Mouse (Mus musculus): ENCODE measurements at regions not wholly inside any gene's neighbourhood (a gene's known extent, or its start where the extent isn't known, plus 50 kb on each side); places are given as distances from the start of the nearest gene placed in this dataset.
A peak's percentile ranks its signal among the peaks of the same experiment; 100 is the strongest.

DNA sequence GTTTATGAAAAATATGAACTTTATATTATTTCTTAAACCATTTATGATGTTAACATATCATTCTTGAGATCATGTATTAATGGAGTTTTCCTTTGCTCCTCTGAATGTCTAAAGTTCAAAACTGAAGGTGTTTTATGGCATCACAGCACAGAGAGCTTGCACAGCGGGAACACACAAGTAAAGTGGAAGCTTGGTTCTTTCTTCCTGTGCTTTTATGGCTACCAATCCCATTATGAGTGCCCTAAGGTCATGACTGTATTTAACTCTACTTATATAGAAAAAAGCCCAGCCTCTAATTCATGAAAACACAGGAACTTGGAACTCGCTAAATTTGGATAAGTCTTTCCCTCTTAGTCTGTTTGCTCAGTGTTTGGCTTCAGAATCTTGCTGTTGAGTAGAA, 417.3 kb upstream of the Adamts5 start:
- no peaks in the 10 kb centered on the region for H3K4me1 ChIP-seq (ENCODE audit: control insufficient read depth, insufficient read depth, low read length)
- H3K4me3 ChIP-seq (replicated peaks; ENCODE audit: insufficient read depth, low read depth, low read length): no peak overlapping the region
- 93% methylated on average over 2 of the region's 2 CpGs for WGBS
- H3K27ac ChIP-seq (ENCODE audit: insufficient read depth, low read length): no peak overlapping the region
- no peak for DNase-seq
- H3K27me3 ChIP-seq (ENCODE audit: control insufficient read depth, insufficient read depth, low read length): no peaks in the 10 kb centered on the region
- no peak for TF ChIP-seq CTCF (IDR thresholded peaks at IDR 0.05; ENCODE audit: borderline replicate concordance, insufficient read depth, low read depth, low read length)
- no peak for TF ChIP-seq POLR2A (IDR thresholded peaks at IDR 0.05; ENCODE audit: borderline replicate concordance, insufficient read depth, low read length)

DNA sequence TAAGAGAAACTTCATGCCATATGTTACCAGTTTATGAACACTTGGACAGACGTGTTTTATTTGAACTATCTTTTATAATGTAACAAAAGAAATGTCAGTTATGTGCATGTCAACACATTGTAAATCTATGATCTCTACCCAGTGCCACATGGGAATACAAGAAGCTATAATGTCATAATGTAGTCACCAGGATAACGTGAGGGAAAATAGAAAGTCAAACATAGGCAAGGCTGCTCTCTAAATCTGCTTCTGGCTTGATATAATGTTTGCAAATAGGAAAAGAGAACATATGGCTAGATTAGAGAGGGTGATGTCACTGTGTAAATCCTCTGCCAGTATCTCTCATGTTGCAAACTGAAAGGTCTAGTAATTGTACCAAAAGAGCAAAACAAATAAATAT, 408.1 kb upstream of the Adamts5 start:
- peak in 1 of 2 experiments; percentile 64 for DNase-seq
- no peak for TF ChIP-seq CTCF (IDR thresholded peaks at IDR 0.05; ENCODE audit: borderline replicate concordance, insufficient read depth, low read depth, low read length)
- TF ChIP-seq POLR2A (IDR thresholded peaks at IDR 0.05; ENCODE audit: borderline replicate concordance, insufficient read depth, low read length): no peak
- Histone ChIP-seq H3K4me3 (replicated peaks; ENCODE audit: insufficient read depth, low read depth, low read length) (no peak overlapping the region), H3K27me3 (ENCODE audit: control insufficient read depth, insufficient read depth, low read length) (no peaks in the 10 kb centered on the region), H3K4me1 (ENCODE audit: control insufficient read depth, insufficient read depth, low read length) (peaks cover 3% of the 10 kb centered on the region; the same call in 1 of the 2 replicates), H3K27ac (ENCODE audit: insufficient read depth, low read length) (no peak overlapping the region)
- 32% methylated on average over 2 of the region's 2 CpGs for WGBS

DNA sequence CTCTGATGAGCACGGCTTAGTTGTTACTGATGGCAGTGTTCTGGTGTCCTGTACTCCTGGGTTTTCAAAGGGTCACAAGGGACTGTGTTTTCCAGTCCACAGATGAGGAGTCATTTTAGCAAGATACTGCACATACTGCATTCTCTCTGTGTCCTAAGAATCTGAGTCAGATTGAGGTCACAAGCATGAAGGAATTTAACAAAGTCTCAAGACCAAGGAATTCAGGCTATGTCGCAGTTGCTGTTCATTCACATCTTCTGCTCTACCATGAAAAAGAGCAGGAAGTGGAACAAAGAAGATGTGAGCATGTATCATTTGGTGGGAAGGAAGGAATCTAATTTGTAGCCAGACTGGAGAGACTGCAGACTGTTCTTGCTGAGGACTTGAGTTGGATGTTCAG, 402.2 kb upstream of the Adamts5 start:
- Histone ChIP-seq H3K27me3 (ENCODE audit: control insufficient read depth, insufficient read depth, low read length) (no peaks in the 10 kb centered on the region; the same call in 1 of the 2 replicates), H3K4me1 (ENCODE audit: control insufficient read depth, insufficient read depth, low read length) (no peaks in the 10 kb centered on the region), H3K4me3 (replicated peaks; ENCODE audit: insufficient read depth, low read depth, low read length) (no peak overlapping the region), H3K27ac (ENCODE audit: insufficient read depth, low read length) (no peak overlapping the region)
- 87% methylated on average over 2 of the region's 2 CpGs for WGBS
- TF ChIP-seq POLR2A (IDR thresholded peaks at IDR 0.05; ENCODE audit: borderline replicate concordance, insufficient read depth, low read length) (no peak), CTCF (IDR thresholded peaks at IDR 0.05; ENCODE audit: borderline replicate concordance, insufficient read depth, low read depth, low read length) (no peak)
- DNase-seq: no peak

DNA sequence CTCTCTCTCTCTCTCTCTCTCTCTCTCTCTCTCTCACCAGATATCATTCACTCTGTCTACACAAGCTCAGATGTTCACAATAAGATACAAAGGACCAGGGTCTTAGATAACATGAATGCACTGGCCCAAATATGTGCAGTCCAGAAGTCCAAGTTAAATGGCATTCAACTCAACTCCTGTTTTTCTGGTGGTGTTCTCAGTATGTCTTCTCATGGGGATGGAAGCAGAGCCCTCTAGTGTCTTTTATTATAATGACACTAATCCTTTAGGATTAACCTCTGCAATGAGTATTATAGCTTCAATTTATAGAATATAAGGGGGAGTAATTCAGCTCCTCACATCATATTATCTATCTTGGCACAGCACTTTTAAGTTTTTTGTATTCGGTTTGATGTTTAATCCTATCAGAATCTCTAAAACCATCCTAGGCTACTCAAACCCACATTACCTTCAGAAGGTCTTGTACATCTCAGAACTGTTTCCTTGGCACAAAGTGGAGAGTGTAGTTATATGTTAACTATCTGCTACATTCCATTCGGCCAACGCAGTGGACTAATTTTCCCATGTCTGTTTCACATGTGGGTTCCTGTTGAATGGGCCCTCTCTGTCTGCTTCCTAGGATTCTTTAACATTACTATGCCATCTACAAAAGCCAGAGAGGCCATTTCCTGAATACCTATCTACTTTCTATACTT, 401.0 kb upstream of the Adamts5 start:
- Histone ChIP-seq H3K4me1 (ENCODE audit: control insufficient read depth, insufficient read depth, low read length) (no peaks in the 10 kb centered on the region), H3K27ac (ENCODE audit: insufficient read depth, low read length) (no peak overlapping the region), H3K4me3 (replicated peaks; ENCODE audit: insufficient read depth, low read depth, low read length) (no peak overlapping the region), H3K27me3 (ENCODE audit: control insufficient read depth, insufficient read depth, low read length) (no peaks in the 10 kb centered on the region; the same call in 1 of the 2 replicates)
- TF ChIP-seq POLR2A (IDR thresholded peaks at IDR 0.05; ENCODE audit: borderline replicate concordance, insufficient read depth, low read length): no peak
- 65% methylated on average over 3 of the region's 3 CpGs for WGBS
- DNase-seq: no peak

DNA sequence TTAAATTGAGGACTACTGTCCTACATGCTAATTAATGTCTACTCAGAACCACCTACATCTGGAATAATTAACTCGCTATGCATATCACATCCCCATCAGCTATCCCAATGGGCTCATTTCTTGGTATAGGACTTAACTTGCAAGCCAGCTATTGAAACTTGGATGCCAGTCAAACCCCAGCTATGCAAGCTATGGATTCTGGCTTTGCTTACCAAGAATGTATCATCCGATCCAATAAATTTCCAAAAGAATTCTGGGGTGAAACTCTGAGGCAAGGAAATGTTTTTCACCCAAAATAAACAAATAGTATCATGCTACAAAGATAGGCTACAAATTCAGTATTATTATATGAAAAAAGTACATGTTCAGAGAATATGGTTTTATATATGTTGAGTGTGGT, 392.8 kb upstream of the Adamts5 start:
- Histone ChIP-seq H3K4me3 (replicated peaks; ENCODE audit: insufficient read depth, low read depth, low read length) (no peak overlapping the region), H3K4me1 (ENCODE audit: control insufficient read depth, insufficient read depth, low read length) (no peaks in the 10 kb centered on the region), H3K27me3 (ENCODE audit: control insufficient read depth, insufficient read depth, low read length) (no peaks in the 10 kb centered on the region), H3K27ac (ENCODE audit: insufficient read depth, low read length) (no peak overlapping the region)
- no peak for DNase-seq
- TF ChIP-seq CTCF (IDR thresholded peaks at IDR 0.05; ENCODE audit: borderline replicate concordance, insufficient read depth, low read depth, low read length): no peak
- no peak for TF ChIP-seq POLR2A (IDR thresholded peaks at IDR 0.05; ENCODE audit: borderline replicate concordance, insufficient read depth, low read length)
- WGBS: 78% methylated on average over 2 of the region's 2 CpGs

DNA sequence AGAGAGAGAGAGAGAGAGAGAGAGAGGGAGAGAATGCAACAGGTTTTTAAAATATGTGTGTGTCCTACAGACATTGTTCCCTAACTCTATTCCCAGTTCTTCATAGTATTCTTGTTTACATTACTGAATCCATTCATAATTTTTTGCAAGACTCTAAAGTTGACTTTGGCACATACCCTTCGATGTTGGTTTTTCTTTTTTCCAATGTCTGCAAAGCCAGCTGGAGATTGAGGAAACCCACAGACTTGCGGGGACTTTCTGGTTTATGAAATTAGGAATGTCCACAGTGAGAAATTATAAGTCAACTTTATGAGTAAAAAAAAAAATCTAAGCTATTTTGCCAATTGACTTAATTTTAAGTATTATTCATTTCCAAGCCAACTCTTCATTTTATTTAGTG, 379.7 kb upstream of the Adamts5 start:
- no peaks in the 10 kb centered on the region for H3K27me3 ChIP-seq (ENCODE audit: control insufficient read depth, insufficient read depth, low read length)
- no peak for TF ChIP-seq CTCF (IDR thresholded peaks at IDR 0.05; ENCODE audit: borderline replicate concordance, insufficient read depth, low read depth, low read length)
- no peak for TF ChIP-seq POLR2A (IDR thresholded peaks at IDR 0.05; ENCODE audit: borderline replicate concordance, insufficient read depth, low read length)
- no peak for DNase-seq
- no peak overlapping the region for H3K4me3 ChIP-seq (replicated peaks; ENCODE audit: insufficient read depth, low read depth, low read length)
- H3K27ac ChIP-seq (ENCODE audit: insufficient read depth, low read length): no peak overlapping the region
- 91% methylated on average over 2 of the region's 2 CpGs for WGBS
- no peaks in the 10 kb centered on the region for H3K4me1 ChIP-seq (ENCODE audit: control insufficient read depth, insufficient read depth, low read length)

DNA sequence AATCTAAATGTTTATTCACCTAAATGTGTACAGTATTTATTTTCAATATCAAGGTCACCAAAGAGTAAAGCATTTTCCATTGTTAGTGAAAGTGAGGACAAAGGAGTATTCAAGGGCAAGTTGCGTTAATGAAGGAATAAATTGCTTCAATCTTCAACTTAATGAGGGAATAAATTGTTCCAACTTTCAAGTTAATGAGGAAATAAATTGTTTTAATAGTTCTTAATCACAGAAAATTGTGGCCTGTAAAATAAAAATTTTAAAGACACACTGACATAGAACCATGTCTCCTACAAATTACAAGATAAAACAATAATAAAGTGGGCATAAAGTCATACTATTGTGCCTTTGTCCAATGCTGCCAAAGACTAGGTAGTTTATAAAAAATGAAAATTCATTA, 375.4 kb upstream of the Adamts5 start:
- WGBS: 92% methylated on average over 1 of the region's 1 CpGs
- Histone ChIP-seq H3K27ac (ENCODE audit: insufficient read depth, low read length) (no peak overlapping the region), H3K4me1 (ENCODE audit: control insufficient read depth, insufficient read depth, low read length) (no peaks in the 10 kb centered on the region), H3K4me3 (replicated peaks; ENCODE audit: insufficient read depth, low read depth, low read length) (no peak overlapping the region), H3K27me3 (ENCODE audit: control insufficient read depth, insufficient read depth, low read length) (no peaks in the 10 kb centered on the region)
- DNase-seq: no peak
- TF ChIP-seq CTCF (IDR thresholded peaks at IDR 0.05; ENCODE audit: borderline replicate concordance, insufficient read depth, low read depth, low read length): no peak
- no peak for TF ChIP-seq POLR2A (IDR thresholded peaks at IDR 0.05; ENCODE audit: borderline replicate concordance, insufficient read depth, low read length)

DNA sequence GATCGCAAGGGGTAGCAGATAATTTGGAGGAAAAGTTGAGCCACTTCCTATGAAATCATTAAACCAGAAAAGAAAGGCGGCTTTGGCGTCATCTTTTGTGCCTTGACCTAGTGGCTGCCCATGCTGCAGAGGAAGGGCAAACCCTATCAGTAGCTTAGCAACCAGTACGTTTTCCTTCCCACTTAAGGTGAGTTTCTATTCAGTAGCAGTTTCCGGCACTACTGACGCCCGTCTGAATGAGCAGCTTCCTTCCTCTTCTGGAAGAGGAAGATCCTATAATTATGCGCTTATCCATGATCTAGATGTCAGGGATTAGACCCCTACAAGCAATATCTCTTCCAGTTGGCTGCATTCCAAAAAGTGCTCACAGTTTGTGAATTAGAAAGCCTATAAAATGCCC, 360.0 kb upstream of the Adamts5 start:
- TF ChIP-seq POLR2A (IDR thresholded peaks at IDR 0.05; ENCODE audit: borderline replicate concordance, insufficient read depth, low read length) (no peak), CTCF (IDR thresholded peaks at IDR 0.05; ENCODE audit: borderline replicate concordance, insufficient read depth, low read depth, low read length) (no peak)
- DNase-seq: no peak
- H3K4me3 ChIP-seq (replicated peaks; ENCODE audit: insufficient read depth, low read depth, low read length): no peak overlapping the region
- H3K4me1 ChIP-seq (ENCODE audit: control insufficient read depth, insufficient read depth, low read length): no peaks in the 10 kb centered on the region
- H3K27me3 ChIP-seq (ENCODE audit: control insufficient read depth, insufficient read depth, low read length): no peaks in the 10 kb centered on the region
- H3K27ac ChIP-seq (ENCODE audit: insufficient read depth, low read length): no peak overlapping the region
- WGBS: 46% methylated on average over 8 of the region's 8 CpGs
